Mouse (Mus musculus) hindbrain, embryonic 12.5 days (tissue): ENCODE results near the gene Pik3r4. TPM values are rescaled to one million over a fixed set of nuclear protein-coding genes. Genes with fewer than 3 reads are reported as not detected.
A peak's percentile ranks its signal among the peaks of the same experiment; 100 is the strongest.
"Not testable (repeated sequence)": the region's sequence is repeated elsewhere in the genome, so short reads cannot be mapped to it uniquely, and the experiment has no call there.

Source experiments
- ATAC-seq: fragments of 200-750 bp; cut with Nextera tagmentation; 2 replicates; pipeline ENCODE4 v1.8.0; 2017; ENCODE audit warnings: moderate TSS enrichment; ENCODE audit not compliant: low FRiP score
- H3K27ac ChIP-seq: fragments of 300-500 bp; sonication (generic); 2 replicates; pipeline ENCODE4 v1.5.1; 2016; ENCODE audit warnings: mild to moderate bottlenecking
- H3K27me3 ChIP-seq: fragments of 300-500 bp; sonication (generic); 2 replicates; pipeline ENCODE4 v1.6.1; 2016; ENCODE audit warnings: mild to moderate bottlenecking
- H3K36me3 ChIP-seq: fragments of 300-500 bp; sonication (generic); 2 replicates; pipeline ENCODE4 v1.6.1; 2016; ENCODE audit warnings: mild to moderate bottlenecking
- H3K4me1 ChIP-seq: fragments of 300-500 bp; sonication (generic); 2 replicates; pipeline ENCODE4 v1.6.1; 2016
- H3K4me2 ChIP-seq: fragments of 300-500 bp; sonication (generic); replicated peaks from 2 replicates; pipeline ENCODE4 v1.6.1; 2016; ENCODE audit warnings: mild to moderate bottlenecking
- H3K4me3 ChIP-seq: fragments of 300-500 bp; sonication (generic); 2 replicates; pipeline ENCODE4 v1.5.1; 2016; ENCODE audit warnings: mild to moderate bottlenecking
- H3K9ac ChIP-seq: fragments of 300-500 bp; sonication (generic); 2 replicates; pipeline ENCODE4 v1.6.1; 2016; ENCODE audit warnings: mild to moderate bottlenecking, moderate library complexity
- H3K9me3 ChIP-seq: fragments of 300-500 bp; sonication (generic); replicated peaks from 2 replicates; pipeline ENCODE4 v1.6.1; 2016; ENCODE audit warnings: mild to moderate bottlenecking
- WGBS: fragments of 180-500 bp; shearing (Covaris S2); methylation state at CpG from one replicate; pipeline ENCODE4 v1.1.7; 2016; 5-methylcytosine and 5-hydroxymethylcytosine counted together
- polyA plus RNA-seq: library from polyadenylated mRNA; unstranded; fragments of >200 nt; fragmentation: Nextera tagmentation; extraction: Ambion mirVana; gene quantifications from 2 replicates; pipeline ENCODE4 v1.2.1, GENCODE M21; 2016

Gene Pik3r4
- polyA plus RNA-seq, result 27.9 and 28.4 TPM in 2 replicates

DNA sequence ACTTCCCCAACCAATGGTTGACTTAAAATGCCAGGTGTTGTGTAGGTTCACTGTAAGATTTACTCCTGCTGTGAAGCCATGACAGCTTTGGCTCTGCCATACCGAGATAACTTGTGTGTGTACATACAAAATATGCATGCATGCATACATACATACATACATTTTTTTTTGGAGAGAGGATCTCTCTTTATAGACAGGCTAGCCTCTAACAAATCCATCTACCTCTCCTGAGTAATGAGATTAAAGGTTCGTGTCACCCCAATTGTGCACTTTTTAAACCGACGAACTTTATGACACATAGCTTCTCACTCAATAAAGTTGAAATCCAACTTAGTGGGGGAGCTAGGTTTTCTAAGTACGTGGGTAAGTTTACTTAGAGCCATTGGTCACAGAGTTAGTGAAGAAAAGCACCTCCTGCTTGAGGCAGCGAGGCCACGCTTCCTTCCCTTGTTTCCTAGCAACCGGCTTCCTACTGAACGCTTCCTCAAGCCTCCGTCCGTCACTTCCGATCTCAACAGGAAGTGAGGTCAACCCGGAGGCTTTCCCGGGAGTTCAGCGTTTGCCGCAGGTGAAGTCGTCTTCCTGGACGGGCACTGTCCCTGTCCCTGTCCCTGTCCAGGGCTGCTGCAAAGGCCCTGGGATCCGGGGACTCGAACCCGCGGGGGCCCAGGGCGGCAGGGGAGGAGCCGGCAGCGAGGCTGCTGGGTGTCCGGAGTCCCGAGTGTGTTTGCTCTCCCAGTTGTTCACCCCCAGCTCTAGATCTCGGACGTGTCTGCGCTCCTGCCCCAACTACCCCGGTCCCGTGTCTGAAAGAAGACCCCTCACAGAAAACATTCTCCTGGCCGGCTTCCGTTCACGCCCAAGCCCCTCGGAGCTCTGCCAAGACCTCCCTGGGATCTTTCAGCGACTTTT lies at the start of gene Pik3r4:
Gene Pik3r4, plus strand, starts transcription at position 519 of the 912 bp plus-strand sequence.
- Histone ChIP-seq H3K9me3 (no peaks in the 10 kb centered on the region), H3K9ac (peak within 1 kb of the TSS; percentile 83), H3K27me3 (no peaks in the 10 kb centered on the region), H3K4me2 (peak within 1 kb of the TSS; percentile 90), H3K27ac (no peak within 1 kb of the TSS), H3K4me1 (peaks cover 13% of the 10 kb centered on the region), H3K4me3 (peak within 1 kb of the TSS; percentile 76), H3K36me3 (peaks cover 21% of the 10 kb centered on the region)
- ATAC-seq, result peak; percentile 83
- WGBS, result 6% methylated on average over 37 of the region's 37 CpGs

DNA sequence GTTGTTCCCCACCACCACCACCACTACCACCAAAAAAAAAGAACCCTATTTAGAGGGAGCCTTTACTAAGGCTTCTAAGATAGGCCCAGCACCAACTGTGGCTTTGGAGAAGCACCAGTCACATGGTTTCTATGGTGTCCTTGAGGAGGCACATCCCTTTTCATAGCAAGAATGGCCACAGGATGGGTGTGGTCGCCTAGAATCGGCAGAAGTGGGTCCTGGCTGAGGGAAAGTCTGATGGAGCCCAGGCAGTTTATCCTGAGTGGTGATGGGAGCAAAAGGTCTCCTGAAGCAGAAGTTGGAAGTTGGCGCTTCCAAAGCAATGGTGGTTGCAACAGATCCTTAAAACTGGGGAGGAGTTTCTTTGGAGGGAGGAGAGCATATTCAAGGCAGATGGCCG lies 43.9 kb upstream of the Pik3r4 start:
- Histone ChIP-seq H3K27me3 (no peaks in the 10 kb centered on the region), H3K36me3 (no peaks in the 10 kb centered on the region), H3K4me2 (no peak overlapping the region), H3K4me1 (no peaks in the 10 kb centered on the region), H3K4me3 (no peak overlapping the region), H3K9me3 (no peaks in the 10 kb centered on the region), H3K9ac (no peak overlapping the region), H3K27ac (no peak overlapping the region)
- 77% methylated on average over 4 of the region's 4 CpGs for WGBS
- ATAC-seq, result no peak

DNA sequence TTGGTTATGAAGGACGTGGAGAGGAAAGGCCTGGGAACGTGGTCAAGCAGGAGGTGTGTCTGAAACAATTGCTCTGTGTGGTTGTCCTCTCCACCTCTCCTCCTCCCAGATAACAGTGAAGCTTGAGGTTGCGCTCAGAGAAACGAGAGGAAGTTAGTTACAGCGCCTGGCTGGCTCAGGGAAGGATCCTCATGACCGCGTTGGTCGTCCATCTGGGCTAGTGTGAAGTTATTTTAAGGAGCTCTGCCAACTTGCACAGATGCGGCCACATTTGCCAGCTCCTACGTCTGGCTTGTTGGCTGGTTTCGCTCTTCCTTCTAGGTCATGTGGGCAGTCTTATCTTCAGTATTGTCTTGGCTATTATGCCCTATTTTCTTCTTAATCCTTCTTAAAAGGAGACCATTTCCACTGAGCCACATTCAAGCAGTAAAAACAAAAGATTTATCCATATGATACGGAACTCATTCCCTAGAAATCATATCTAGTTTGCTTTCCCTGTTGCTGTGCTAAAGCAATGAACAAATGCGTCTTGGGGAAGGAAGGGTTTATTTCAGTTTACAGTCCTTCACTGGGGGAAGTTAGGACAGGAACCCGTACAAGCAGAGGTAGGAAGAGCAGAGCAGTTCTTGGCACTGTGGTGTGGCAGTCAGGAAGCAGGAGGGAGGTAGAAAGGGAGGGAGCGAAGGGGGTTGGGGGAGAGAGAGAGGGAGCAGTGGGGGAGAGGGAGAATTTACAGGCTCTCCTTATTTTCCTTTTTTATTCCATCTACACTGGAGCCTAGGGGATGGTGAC lies 30.6 kb upstream of the Pik3r4 start:
- no peaks in the 10 kb centered on the region for H3K36me3 ChIP-seq
- H3K9me3 ChIP-seq, result no peaks in the 10 kb centered on the region
- H3K4me2 ChIP-seq, result no peak overlapping the region
- no peak overlapping the region for H3K4me3 ChIP-seq
- no peaks in the 10 kb centered on the region for H3K4me1 ChIP-seq
- no peak overlapping the region for H3K27ac ChIP-seq
- H3K27me3 ChIP-seq, result no peaks in the 10 kb centered on the region
- no peak overlapping the region for H3K9ac ChIP-seq
- WGBS, result 92% methylated on average over 15 of the region's 15 CpGs
- ATAC-seq, result no peak

DNA sequence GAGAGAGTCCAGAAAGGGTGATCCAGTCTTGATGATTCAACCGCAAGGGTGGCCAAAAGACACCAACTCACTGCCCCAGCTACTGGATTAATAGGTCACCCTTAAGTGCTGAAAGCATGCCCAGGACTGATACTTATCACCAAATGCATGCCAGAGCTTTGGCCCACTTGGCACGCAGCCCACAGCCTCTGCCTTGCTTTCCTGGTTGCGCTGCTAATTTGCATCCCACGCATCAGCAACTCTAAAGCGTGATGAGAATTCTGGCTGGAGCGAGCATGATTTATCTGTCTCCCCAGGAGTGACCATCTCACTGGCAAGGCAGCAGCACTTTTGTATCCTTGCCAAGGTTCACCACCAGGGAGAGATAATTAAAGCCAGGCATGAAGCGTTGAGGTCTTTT lies 29.9 kb upstream of the Pik3r4 start:
- Histone ChIP-seq H3K4me1 (no peaks in the 10 kb centered on the region), H3K27ac (no peak overlapping the region), H3K36me3 (no peaks in the 10 kb centered on the region), H3K4me2 (no peak overlapping the region), H3K4me3 (no peak overlapping the region), H3K9ac (no peak overlapping the region), H3K27me3 (no peaks in the 10 kb centered on the region), H3K9me3 (no peaks in the 10 kb centered on the region)
- no peak for ATAC-seq
- 69% methylated on average over 7 of the region's 7 CpGs for WGBS

DNA sequence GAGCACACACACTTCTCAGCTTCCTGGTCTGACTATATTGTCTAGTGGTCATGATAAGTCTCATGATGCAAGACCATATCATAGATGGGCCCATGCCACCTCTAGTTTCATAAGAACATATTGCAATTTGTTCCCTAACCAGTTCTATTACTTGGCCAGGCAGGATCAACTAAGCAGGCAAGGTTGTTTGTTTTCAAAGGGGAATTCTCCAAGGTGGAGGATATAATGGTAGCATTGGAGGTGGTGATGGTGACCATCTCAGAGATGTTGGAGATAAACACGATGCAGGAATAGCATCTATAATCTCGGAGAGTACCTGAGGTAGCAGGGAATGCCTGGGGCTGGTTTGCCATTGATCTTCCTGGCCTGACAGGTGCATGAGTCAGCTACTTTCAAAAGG lies 26.8 kb upstream of the Pik3r4 start:
- Histone ChIP-seq H3K27me3 (no peaks in the 10 kb centered on the region), H3K9me3 (no peaks in the 10 kb centered on the region), H3K4me3 (no peak overlapping the region), H3K4me2 (no peak overlapping the region), H3K27ac (no peak overlapping the region), H3K9ac (no peak overlapping the region), H3K36me3 (no peaks in the 10 kb centered on the region), H3K4me1 (no peaks in the 10 kb centered on the region)
- ATAC-seq, result no peak
- WGBS, result 88% methylated on average over 2 of the region's 2 CpGs

DNA sequence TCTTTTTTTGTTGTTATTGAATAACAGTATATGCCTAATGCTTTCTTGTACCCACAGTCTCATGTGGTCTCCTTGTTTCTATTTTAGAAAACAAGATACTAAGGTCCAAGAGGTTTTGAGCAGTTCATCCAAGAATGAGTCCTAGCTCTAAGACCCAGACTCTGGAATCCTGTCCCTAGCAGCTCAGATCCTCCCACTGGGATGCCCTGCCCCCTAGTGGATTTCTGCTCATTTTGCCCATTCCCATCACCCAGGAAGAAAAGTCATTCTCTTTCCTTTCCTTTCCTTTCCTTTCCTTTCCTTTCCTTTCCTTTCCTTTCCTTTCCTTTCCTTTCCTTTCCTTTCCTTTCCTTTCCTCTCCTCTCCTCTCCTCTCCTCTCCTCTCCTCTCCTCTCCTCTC lies 25.5 kb upstream of the Pik3r4 start:
- H3K4me1 ChIP-seq, H3K27me3 ChIP-seq, ATAC-seq, H3K36me3 ChIP-seq, H3K9me3 ChIP-seq, H3K4me2 ChIP-seq, H3K4me3 ChIP-seq, H3K9ac ChIP-seq, H3K27ac ChIP-seq: not testable (repeated sequence)

DNA sequence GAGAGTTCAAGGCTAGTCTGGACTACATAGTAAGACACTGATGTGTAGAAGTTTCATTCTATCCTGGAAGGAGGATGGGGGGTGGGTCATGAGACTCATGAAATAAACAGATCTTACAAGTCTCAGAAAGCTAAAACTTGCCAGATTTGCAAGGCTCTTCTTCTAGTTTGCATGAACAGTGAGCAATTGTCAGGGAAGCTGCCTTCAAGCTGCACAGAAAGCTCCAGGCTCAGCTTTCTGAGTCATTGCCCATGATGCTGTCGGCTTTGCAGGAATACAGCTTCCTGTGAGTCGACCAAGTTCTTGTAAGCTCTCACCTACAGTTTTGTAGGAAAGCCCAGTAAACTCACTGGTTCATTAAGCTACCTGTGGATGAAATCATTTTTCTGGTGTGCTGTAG lies 8.8 kb upstream of the Pik3r4 start:
- no peak overlapping the region for H3K4me2 ChIP-seq
- ATAC-seq, result no peak
- H3K36me3 ChIP-seq, result no peaks in the 10 kb centered on the region
- no peak overlapping the region for H3K27ac ChIP-seq
- H3K9me3 ChIP-seq, result no peaks in the 10 kb centered on the region
- no peak overlapping the region for H3K9ac ChIP-seq
- WGBS, result 79% methylated on average over 2 of the region's 2 CpGs
- no peak overlapping the region for H3K4me3 ChIP-seq
- H3K4me1 ChIP-seq, result no peaks in the 10 kb centered on the region
- no peaks in the 10 kb centered on the region for H3K27me3 ChIP-seq

DNA sequence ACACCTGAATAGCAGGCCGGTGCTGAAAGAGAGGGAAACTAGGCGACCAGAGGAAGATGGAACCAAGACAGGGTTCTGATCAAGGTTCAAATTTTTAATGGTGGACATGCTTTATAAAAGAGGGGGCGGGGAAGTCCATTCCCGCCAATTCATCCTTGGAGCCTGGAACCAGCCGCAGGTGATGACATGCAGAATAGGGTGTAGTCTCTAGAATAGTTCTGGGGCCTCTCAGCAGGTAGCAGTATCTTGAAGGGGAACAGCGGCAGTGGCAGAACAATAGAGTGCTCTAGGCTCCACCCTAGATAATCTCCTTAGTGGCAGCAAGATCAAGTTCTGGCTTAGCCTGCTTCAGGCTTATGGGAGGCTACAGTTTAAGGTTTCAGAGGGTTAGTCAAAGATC lies 1.4 kb upstream of the Pik3r4 start:
- H3K4me2 ChIP-seq, H3K4me3 ChIP-seq, ATAC-seq, H3K9me3 ChIP-seq, H3K9ac ChIP-seq, H3K27ac ChIP-seq, H3K27me3 ChIP-seq: not testable (repeated sequence)
- Histone ChIP-seq H3K4me1 (peaks cover 13% of the 10 kb centered on the region), H3K36me3 (peaks cover 19% of the 10 kb centered on the region)
- WGBS, result 75% methylated on average over 6 of the region's 6 CpGs

DNA sequence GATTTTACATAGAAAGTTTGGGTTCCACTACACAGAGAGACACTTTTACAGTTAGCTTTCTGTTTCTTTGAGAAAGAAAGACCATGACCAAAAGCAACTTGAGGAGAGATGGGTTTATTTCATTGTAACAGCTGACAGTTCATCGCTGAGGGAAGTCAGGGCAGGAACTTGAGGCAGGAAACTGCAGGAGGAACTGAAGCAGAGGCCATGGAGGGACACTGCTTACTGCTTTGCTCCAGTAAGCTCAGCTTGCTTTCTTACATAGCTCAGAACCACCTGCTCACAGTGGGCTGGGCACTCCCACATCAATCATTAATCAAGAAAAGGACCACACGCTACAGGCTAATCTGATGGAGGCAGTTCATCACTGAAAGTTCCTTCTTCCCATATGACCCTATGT lies 13.4 kb downstream of the Pik3r4 start:
- H3K4me3 ChIP-seq, result no peak overlapping the region
- no peak overlapping the region for H3K4me2 ChIP-seq
- no peaks in the 10 kb centered on the region for H3K27me3 ChIP-seq
- H3K4me1 ChIP-seq, result no peaks in the 10 kb centered on the region
- H3K36me3 ChIP-seq, result peaks cover 32% of the 10 kb centered on the region
- no peak for ATAC-seq
- H3K27ac ChIP-seq, result no peak overlapping the region
- no peaks in the 10 kb centered on the region for H3K9me3 ChIP-seq
- H3K9ac ChIP-seq, result no peak overlapping the region
- WGBS, result 79% methylated on average over 2 of the region's 2 CpGs

DNA sequence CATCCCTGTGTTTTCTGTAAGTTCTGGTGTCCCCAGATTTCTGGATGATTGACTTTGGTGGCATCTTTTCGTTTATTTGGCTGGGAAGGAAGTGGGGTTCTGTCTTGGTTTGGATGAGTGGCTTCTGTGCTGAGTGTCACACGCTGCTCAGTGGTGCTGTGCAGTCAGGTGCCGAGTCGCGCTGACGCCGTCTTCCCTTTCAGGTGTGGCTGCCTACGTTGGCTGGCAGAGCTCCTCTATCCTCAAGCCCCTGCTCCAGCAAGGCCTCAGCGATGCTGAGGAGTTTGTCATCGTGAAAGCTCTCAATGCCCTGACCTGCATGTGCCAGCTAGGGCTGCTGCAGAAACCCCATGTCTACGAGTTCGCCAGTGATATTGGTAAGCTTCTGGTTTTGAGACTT lies 15.4 kb downstream of the Pik3r4 start:
- H3K27me3 ChIP-seq, result no peaks in the 10 kb centered on the region
- no peaks in the 10 kb centered on the region for H3K4me1 ChIP-seq
- no peak overlapping the region for H3K4me2 ChIP-seq
- WGBS, result 95% methylated on average over 12 of the region's 12 CpGs
- no peaks in the 10 kb centered on the region for H3K9me3 ChIP-seq
- no peak overlapping the region for H3K9ac ChIP-seq
- ATAC-seq, result no peak
- H3K27ac ChIP-seq, result no peak overlapping the region
- peaks cover 43% of the 10 kb centered on the region for H3K36me3 ChIP-seq
- no peak overlapping the region for H3K4me3 ChIP-seq

DNA sequence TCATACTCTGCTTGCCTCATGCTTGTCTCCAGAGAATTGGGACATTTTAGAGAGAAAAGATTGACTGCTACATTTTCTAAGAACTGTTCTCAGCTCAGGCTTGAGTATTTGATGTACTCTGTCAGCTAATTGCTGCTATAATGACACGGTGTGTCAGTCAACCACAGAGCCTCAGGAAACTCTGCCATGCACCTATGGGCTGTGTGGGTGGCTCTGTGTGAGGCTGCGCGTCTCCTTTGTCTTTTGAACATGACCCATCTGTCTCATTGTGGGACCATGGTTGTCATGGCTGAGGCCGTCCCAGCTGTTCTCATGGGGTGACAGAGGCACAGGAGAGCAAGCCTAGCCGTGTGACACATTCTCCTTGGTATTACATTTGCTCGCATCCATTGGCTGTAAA lies 17.1 kb downstream of the Pik3r4 start:
- Histone ChIP-seq H3K27ac (peak overlapping the region; percentile 12; the same call in 1 of the 2 replicates), H3K27me3 (no peaks in the 10 kb centered on the region), H3K9me3 (no peaks in the 10 kb centered on the region), H3K36me3 (peaks cover 43% of the 10 kb centered on the region), H3K9ac (no peak overlapping the region), H3K4me2 (no peak overlapping the region), H3K4me3 (no peak overlapping the region), H3K4me1 (no peaks in the 10 kb centered on the region)
- 77% methylated on average over 6 of the region's 6 CpGs for WGBS
- ATAC-seq, result no peak; the same call in 1 of the 2 replicates

DNA sequence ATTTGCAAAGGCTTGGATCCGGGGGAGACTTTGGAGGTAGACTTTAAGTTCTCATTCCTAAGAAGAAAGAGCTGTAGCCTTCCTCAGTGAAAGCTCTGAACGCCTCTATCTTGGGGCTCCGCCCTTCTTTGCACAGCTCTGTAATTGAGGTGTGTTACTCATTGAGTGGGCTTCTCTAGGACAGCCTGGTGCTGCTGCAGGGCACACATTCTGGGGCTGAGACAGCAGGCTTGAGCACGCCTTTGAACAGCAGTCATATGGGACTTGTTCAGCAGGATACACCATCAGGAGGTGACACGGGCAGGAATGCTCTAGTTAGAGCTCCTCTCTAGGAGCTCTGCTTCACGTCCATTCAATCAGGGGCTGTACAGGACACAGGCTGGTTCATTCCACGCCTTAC lies 22.5 kb downstream of the Pik3r4 start:
- Histone ChIP-seq H3K4me3 (no peak overlapping the region), H3K9me3 (no peaks in the 10 kb centered on the region), H3K27ac (no peak overlapping the region), H3K4me2 (no peak overlapping the region), H3K27me3 (no peaks in the 10 kb centered on the region), H3K9ac (no peak overlapping the region), H3K36me3 (peaks cover 73% of the 10 kb centered on the region), H3K4me1 (no peaks in the 10 kb centered on the region)
- ATAC-seq, result no peak
- 89% methylated on average over 7 of the region's 7 CpGs for WGBS
